Mouse (Mus musculus) intestine, embryonic 14.5 days (tissue): ENCODE measurements around the gene Zfp324. TPM values are rescaled to one million over a fixed set of nuclear protein-coding genes. Genes with fewer than 3 reads are reported as not detected.

Experiments used
- ATAC-seq: fragments of 200-750 bp; cut with Nextera tagmentation; replicated peaks from 2 replicates; pipeline ENCODE4 v1.8.0; 2017; ENCODE audit warnings: low read depth, moderate number of reproducible peaks, moderate TSS enrichment, moderate library complexity; ENCODE audit not compliant: low FRiP score, low TSS enrichment
- DNase-seq: peaks from one replicate; pipeline ENCODE4 v3.0.0-alpha.2; 2018; ENCODE audit warnings: low spot score
- H3K27ac ChIP-seq: fragments of 300-500 bp; sonication (generic); 2 replicates; pipeline ENCODE4 v1.5.1; 2014; ENCODE audit warnings: low read depth, mild to moderate bottlenecking, control low read depth
- H3K27me3 ChIP-seq: fragments of 300-500 bp; sonication (generic); replicated peaks from 2 replicates; pipeline ENCODE4 v1.6.1; 2014; ENCODE audit warnings: low read length, control low read depth; ENCODE audit not compliant: control insufficient read depth, insufficient read depth
- H3K36me3 ChIP-seq: fragments of 300-500 bp; sonication (generic); 2 replicates; pipeline ENCODE4 v1.6.1; 2014; ENCODE audit warnings: low read length, control low read depth; ENCODE audit not compliant: control insufficient read depth, insufficient read depth
- H3K4me1 ChIP-seq: fragments of 300-500 bp; sonication (generic); replicated peaks from 2 replicates; pipeline ENCODE4 v1.6.1; 2014; ENCODE audit warnings: low read length, control low read depth, mixed read lengths; ENCODE audit not compliant: control insufficient read depth, insufficient read depth
- H3K4me2 ChIP-seq: fragments of 300-500 bp; sonication (generic); 2 replicates; pipeline ENCODE4 v1.6.1; 2014; ENCODE audit warnings: low read length
- H3K4me3 ChIP-seq: fragments of 300-500 bp; sonication (generic); 2 replicates; pipeline ENCODE4 v1.5.1; 2014; ENCODE audit warnings: low read depth, low read length, control low read depth, mixed read lengths
- H3K9ac ChIP-seq: fragments of 300-500 bp; sonication (generic); 2 replicates; pipeline ENCODE4 v1.6.1; 2014; ENCODE audit warnings: mild to moderate bottlenecking, low read length
- H3K9me3 ChIP-seq: fragments of 300-500 bp; sonication (generic); 2 replicates; pipeline ENCODE4 v1.6.1; 2016; ENCODE audit warnings: low read length, control low read depth; ENCODE audit not compliant: control insufficient read depth
- WGBS: fragments of 180-500 bp; shearing (Covaris S2); extraction: QIAGEN DNeasy Blood & Tissue Kit; methylation state at CpG from one replicate; pipeline ENCODE4 v1.1.7; 2014; 5-methylcytosine and 5-hydroxymethylcytosine counted together
- polyA plus RNA-seq: library from polyadenylated mRNA; unstranded; fragments of >200 nt; fragmentation: Nextera tagmentation; extraction: Ambion mirVana; gene quantifications from 2 replicates; pipeline ENCODE4 v1.2.1, GENCODE M21; 2014

The Zfp324 gene
- polyA plus RNA-seq, 1 experiment from 2014 or later, result 8.3 TPM

DNA sequence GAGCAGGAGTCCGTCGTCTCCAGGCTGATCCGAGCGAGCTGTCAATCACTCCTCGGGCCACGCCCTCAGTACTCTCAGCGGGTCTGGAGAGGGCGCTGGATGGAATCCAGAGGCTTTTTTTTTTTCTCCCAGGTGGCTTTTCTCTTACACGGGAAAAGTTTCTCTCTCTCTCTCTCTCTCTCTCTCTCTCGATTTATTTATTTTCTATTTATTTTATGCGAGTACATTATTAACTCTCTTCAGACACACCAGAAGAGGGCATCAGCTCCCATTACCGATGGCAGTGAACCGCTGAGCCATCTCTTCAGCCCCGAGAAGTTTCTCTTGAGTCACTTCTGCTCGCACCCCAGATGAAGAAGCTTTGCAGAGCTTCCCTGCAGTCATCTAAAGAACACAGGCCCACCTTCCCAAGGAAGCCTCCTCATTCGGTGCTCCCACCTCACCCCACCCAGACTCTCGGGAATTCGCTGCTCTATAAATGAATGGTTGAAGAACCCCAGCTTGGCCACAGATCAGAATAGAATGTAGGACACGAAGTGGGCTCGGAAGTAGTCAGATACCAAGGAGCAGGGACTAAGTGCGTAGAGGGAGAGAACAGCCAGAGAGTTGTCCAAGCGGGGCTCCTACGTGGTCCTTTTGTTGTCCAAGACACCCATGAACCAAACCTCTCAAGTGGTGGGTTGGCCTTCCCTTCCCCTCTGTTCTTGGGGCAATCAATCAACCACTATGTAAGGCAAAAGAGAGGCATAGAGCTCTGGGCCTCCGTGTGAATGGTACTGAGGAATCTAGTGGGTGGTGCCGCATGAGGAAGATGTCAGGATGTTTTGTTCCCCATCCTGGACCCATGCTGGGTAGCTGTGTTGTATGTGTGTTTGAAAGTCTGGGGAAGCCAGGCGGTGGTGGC is 44.6 kb downstream of the Zfp324 start, which contains the start of gene Zbtb45:
TSS of gene Zbtb45 (minus strand) at position 30 of the 904 bp plus-strand sequence.
- Histone ChIP-seq H3K27me3 (no peaks in the 10 kb centered on the region), H3K4me3 (peak within 1 kb of the TSS; percentile 55), H3K9ac (peak within 1 kb of the TSS; percentile 74), H3K36me3 (peaks cover 22% of the 10 kb centered on the region), H3K4me2 (peak within 1 kb of the TSS; percentile 75), H3K4me1 (peaks cover 4% of the 10 kb centered on the region; the same call in 1 of the 2 replicates), H3K9me3 (no peaks in the 10 kb centered on the region), H3K27ac (peak within 1 kb of the TSS; percentile 93)
- peak; percentile 68 for DNase-seq
- 12% methylated on average over 26 of the region's 26 CpGs for WGBS
- ATAC-seq, result no peak; the same call in 1 of the 2 replicates

DNA sequence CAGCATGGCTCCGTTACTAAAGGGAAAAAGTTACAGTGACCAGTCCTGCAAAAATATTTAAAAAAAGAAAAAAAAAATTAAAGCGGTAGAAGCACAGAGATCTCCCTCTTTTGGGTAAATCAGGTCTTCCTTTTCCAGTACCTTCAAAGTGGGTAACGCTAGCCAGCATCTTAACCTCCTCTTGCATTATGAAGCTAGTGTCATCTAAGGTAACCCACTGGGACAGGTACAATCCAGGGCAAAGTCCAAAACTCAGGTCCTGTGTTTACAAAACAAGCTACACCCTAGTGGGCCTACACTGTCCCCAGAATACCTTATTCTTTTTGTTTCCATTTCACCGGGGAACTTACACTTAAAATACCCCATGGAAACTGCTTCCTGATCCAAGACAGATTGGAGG is 48.0 kb downstream of the Zfp324 start:
- H3K4me3 ChIP-seq, result no peak overlapping the region
- H3K4me1 ChIP-seq, result peaks cover 4% of the 10 kb centered on the region; the same call in 1 of the 2 replicates
- H3K27ac ChIP-seq, result no peak overlapping the region
- H3K4me2 ChIP-seq, result no peak overlapping the region
- ATAC-seq, result no peak
- H3K36me3 ChIP-seq, result no peaks in the 10 kb centered on the region
- no peaks in the 10 kb centered on the region for H3K27me3 ChIP-seq
- H3K9me3 ChIP-seq, result no peaks in the 10 kb centered on the region
- DNase-seq, result no peak
- no peak overlapping the region for H3K9ac ChIP-seq
- 61% methylated on average over 4 of the region's 4 CpGs for WGBS

DNA sequence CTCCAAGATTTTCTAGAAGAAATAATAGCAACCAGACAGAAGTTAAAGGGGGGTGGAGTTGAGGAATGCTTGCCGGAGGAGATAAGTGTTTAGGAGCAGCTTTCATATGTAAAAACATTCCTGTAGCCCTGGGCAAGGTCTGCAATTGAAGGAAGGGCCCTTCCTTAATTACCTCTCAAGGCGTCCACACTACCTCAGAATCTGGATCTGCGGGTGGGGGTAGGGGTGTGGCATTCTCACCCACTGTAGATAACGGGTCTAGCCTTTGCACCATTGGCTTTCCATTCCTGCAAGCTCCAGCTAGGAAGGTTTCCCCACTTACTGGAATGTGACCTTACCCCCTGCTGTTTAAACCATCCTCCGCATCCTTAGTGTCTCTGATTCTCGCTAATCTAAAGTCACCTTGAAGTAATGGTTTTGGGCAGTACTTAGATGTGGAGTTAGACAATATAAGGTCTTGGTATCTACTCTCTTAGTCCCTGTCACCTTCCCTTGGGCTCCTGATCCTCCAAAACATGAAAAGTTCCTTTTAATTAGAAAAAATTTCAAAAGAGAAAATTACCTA is 48.7 kb downstream of the Zfp324 start:
- Histone ChIP-seq H3K4me1 (peaks cover 4% of the 10 kb centered on the region; the same call in 1 of the 2 replicates), H3K27ac (no peak overlapping the region), H3K4me3 (no peak overlapping the region), H3K9me3 (no peaks in the 10 kb centered on the region), H3K4me2 (no peak overlapping the region), H3K9ac (no peak overlapping the region), H3K27me3 (no peaks in the 10 kb centered on the region), H3K36me3 (no peaks in the 10 kb centered on the region)
- ATAC-seq (no peak), DNase-seq (no peak)
- 39% methylated on average over 6 of the region's 6 CpGs for WGBS

DNA sequence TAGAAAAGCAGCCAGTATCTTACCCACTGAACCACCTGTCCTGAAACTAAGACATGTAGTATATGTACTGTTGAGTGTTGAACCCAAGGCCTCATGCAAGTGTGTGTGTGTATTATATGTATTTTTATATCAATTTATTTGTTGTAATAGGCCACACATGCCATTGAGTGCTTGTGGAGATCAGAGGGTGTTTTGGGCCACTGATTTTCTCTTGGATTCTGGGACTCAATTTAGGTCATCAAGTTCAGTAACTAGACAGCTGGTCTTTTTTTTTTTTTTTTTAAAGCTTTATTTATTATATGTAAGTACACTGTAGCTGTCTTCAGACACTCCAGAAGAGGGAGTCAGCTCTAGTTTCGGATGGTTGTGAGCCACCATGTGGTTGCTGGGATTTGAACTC is 49.6 kb downstream of the Zfp324 start:
- no peak overlapping the region for H3K9ac ChIP-seq
- H3K27ac ChIP-seq, result no peak overlapping the region
- no peak for ATAC-seq
- no peak overlapping the region for H3K4me2 ChIP-seq
- WGBS, result 93% methylated on average over 1 of the region's 1 CpGs
- no peak for DNase-seq
- H3K9me3 ChIP-seq, result no peaks in the 10 kb centered on the region
- H3K4me1 ChIP-seq, result peaks cover 4% of the 10 kb centered on the region; the same call in 1 of the 2 replicates
- no peaks in the 10 kb centered on the region for H3K27me3 ChIP-seq
- H3K36me3 ChIP-seq, result no peaks in the 10 kb centered on the region
- H3K4me3 ChIP-seq, result no peak overlapping the region

DNA sequence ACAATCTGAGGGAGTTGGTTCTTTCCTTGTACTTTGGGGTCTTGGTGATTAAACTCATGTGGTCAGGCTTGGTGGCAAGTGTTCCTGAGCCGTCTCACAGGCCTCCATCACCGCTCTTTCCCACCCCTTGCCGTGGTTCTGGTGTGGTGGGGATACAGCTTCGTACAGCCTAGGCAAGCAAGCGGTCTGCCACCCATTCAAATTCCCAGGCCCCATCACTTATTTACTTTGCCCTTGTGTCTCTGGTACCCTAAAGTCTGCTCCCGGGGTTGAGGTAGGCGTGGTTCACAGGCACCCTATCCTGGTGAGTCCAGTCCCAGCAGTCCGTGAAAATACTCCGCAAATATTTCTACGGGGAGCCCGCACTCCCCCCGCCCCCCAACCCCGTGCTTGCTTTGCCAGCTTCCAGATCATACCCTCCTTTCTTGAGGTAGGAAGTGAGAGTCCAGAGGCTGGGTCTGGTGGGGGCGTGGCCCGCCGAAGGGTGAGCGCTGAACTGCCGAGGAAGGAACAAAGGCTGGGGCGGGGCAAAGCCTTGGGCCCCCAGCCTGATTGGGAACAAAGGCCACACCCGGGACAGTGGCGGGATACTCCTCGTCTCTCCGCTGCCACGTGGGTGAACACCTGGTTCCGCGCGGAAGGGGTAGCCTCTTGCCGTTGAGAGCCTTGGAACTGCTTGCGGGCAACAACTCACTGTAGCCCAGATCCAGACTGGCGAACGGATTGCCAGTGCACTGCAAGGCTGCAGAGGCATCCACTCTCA is 57.3 kb downstream of the Zfp324 start:
- Histone ChIP-seq H3K4me1 (peaks cover 14% of the 10 kb centered on the region), H3K36me3 (peaks cover 25% of the 10 kb centered on the region), H3K4me2 (peak overlapping the region; percentile 70), H3K27ac (peak overlapping the region; percentile 99), H3K27me3 (no peaks in the 10 kb centered on the region), H3K4me3 (peak overlapping the region; percentile 72), H3K9ac (peak overlapping the region; percentile 94), H3K9me3 (no peaks in the 10 kb centered on the region)
- 4% methylated on average over 31 of the region's 31 CpGs for WGBS
- DNase-seq (peak; percentile 88), ATAC-seq (peak; percentile 73)

Other genes starting within 250 kb of the Zfp324 start
- gene Vmn2r56, start 230.8 kb upstream of the Zfp324 start, polyA plus RNA-seq, result not detected in 2 replicates
- gene Zscan18, start 162.2 kb upstream of the Zfp324 start, polyA plus RNA-seq, result 7.6 and 8.4 TPM in 2 replicates
- 15.1 and 16.2 TPM in 2 replicates for gene Zfp329, start 147.0 kb upstream of the Zfp324 start, polyA plus RNA-seq
- gene Zfp110, start 131.1 kb upstream of the Zfp324 start, polyA plus RNA-seq, result 28.7 and 29.5 TPM in 2 replicates
- 4.4 and 4.8 TPM in 2 replicates for gene Zfp128, start 84.7 kb upstream of the Zfp324 start, polyA plus RNA-seq
- 17.4 and 21.6 TPM in 2 replicates for gene Zscan22, start 68.0 kb upstream of the Zfp324 start, polyA plus RNA-seq
- 1,510 and 1,578 TPM in 2 replicates for gene Rps5, start 43.5 kb upstream of the Zfp324 start, polyA plus RNA-seq
- gene Rnf225, start 38.4 kb upstream of the Zfp324 start, polyA plus RNA-seq, result 0.45 and 0.63 TPM in 2 replicates
- gene Zfp446, start 12.0 kb downstream of the Zfp324 start, polyA plus RNA-seq, result 5.4 and 6.5 TPM in 2 replicates
- 0.38 TPM in 1 of 2 replicates, not detected in the other for gene Slc27a5, start 32.4 kb downstream of the Zfp324 start, polyA plus RNA-seq
- 390 and 414 TPM in 2 replicates for gene Trim28, start 33.3 kb downstream of the Zfp324 start, polyA plus RNA-seq
- 23.7 and 26.9 TPM in 2 replicates for gene Zbtb45, start 44.2 kb downstream of the Zfp324 start, polyA plus RNA-seq
- gene Chmp2a, start 69.0 kb downstream of the Zfp324 start, polyA plus RNA-seq, result 157 and 161 TPM in 2 replicates
- 72.7 and 124 TPM in 2 replicates for gene Ube2m, start 72.4 kb downstream of the Zfp324 start, polyA plus RNA-seq
- 2.5 and 2.7 TPM in 2 replicates for gene Mzf1, start 88.9 kb downstream of the Zfp324 start, polyA plus RNA-seq
- not detected in 2 replicates for gene Vmn1r85, start 129.3 kb downstream of the Zfp324 start, polyA plus RNA-seq
- gene Vmn1r86, start 154.1 kb downstream of the Zfp324 start, polyA plus RNA-seq, result not detected in 2 replicates
- gene Vmn1r87, start 174.3 kb downstream of the Zfp324 start, polyA plus RNA-seq, result not detected in 2 replicates
- gene Vmn1r88, start 193.7 kb downstream of the Zfp324 start, polyA plus RNA-seq, result 0.03 TPM in 1 of 2 replicates, not detected in the other
- not detected in 2 replicates for gene Vmn1r89, start 247.2 kb downstream of the Zfp324 start, polyA plus RNA-seq